Mouse (Mus musculus) liver, embryonic 11.5 days (tissue): ENCODE results near the gene Olfr1100. TPM values are rescaled to one million over a fixed set of nuclear protein-coding genes. Genes with fewer than 3 reads are reported as not detected.

Experiments used
- ATAC-seq: fragments of 200-750 bp; cut with Nextera tagmentation; replicated peaks from 2 replicates; pipeline ENCODE4 v1.8.0; 2017; ENCODE audit warnings: moderate number of reproducible peaks, mild to moderate bottlenecking, moderate TSS enrichment, moderate library complexity; ENCODE audit not compliant: low FRiP score
- DNase-seq: peaks from one replicate; pipeline ENCODE4 v3.0.0-alpha.2; 2017; ENCODE audit warnings: low spot score
- H3K27ac ChIP-seq: fragments of 300-500 bp; sonication (generic); 2 replicates; pipeline ENCODE4 v1.5.1; 2014; ENCODE audit warnings: mild to moderate bottlenecking, low read depth, low read length, control low read depth
- H3K27me3 ChIP-seq: fragments of 300-500 bp; sonication (generic); replicated peaks from 2 replicates; pipeline ENCODE4 v1.6.1; 2014; ENCODE audit warnings: low read length, mixed read lengths; ENCODE audit not compliant: control insufficient read depth, insufficient read depth
- H3K36me3 ChIP-seq: fragments of 300-500 bp; sonication (generic); 2 replicates; pipeline ENCODE4 v1.6.1; 2014; ENCODE audit warnings: mild to moderate bottlenecking, low read length, moderate library complexity, mixed read lengths; ENCODE audit not compliant: control insufficient read depth, insufficient read depth
- H3K4me1 ChIP-seq: fragments of 300-500 bp; sonication (generic); replicated peaks from 2 replicates; pipeline ENCODE4 v1.6.1; 2014; ENCODE audit warnings: low read length, mixed read lengths; ENCODE audit not compliant: control insufficient read depth, insufficient read depth
- H3K4me2 ChIP-seq: fragments of 300-500 bp; sonication (generic); 2 replicates; pipeline ENCODE4 v1.6.1; 2014; ENCODE audit warnings: mild to moderate bottlenecking, control low read depth, moderate library complexity
- H3K4me3 ChIP-seq: fragments of 300-500 bp; sonication (generic); 2 replicates; pipeline ENCODE4 v1.5.1; 2014; ENCODE audit warnings: low read depth, low read length, control low read depth
- H3K9ac ChIP-seq: fragments of 300-500 bp; sonication (generic); 2 replicates; pipeline ENCODE4 v1.6.1; 2014; ENCODE audit warnings: low read depth, low read length, control low read depth
- H3K9me3 ChIP-seq: fragments of 300-500 bp; sonication (generic); 2 replicates; pipeline ENCODE4 v1.6.1; 2016; ENCODE audit warnings: low read length, inconsistent platforms, mixed read lengths; ENCODE audit not compliant: control insufficient read depth
- WGBS: fragments of 180-500 bp; shearing (Covaris S2); extraction: QIAGEN DNeasy Blood & Tissue Kit; methylation state at CpG from one replicate; pipeline ENCODE4 v1.1.7; 2014; 5-methylcytosine and 5-hydroxymethylcytosine counted together
- polyA plus RNA-seq: library from polyadenylated mRNA; unstranded; fragments of >200 nt; fragmentation: Nextera tagmentation; extraction: Ambion mirVana; gene quantifications from 2 replicates; pipeline ENCODE4 v1.2.1, GENCODE M21; 2014

Olfr1100 gene
- not detected in 2 replicates for polyA plus RNA-seq

GRCm38 (mm10) chr2:86979854-86980253 lies at the start of gene Olfr1100:
Olfr1100 (minus strand) TSS chr2:86979954.
- no peak for ATAC-seq
- H3K4me2 ChIP-seq: no peak within 1 kb of the TSS
- WGBS: 78% methylated on average over 3 of the region's 3 CpGs

GRCm38 (mm10) chr2:87026980-87027379 lies 47.2 kb upstream of the Olfr1100 start, which contains the start of gene Olfr1104:
Olfr1104 (minus strand) TSS chr2:87027080.
- Histone ChIP-seq H3K36me3 (no peaks in the 10 kb centered on the region), H3K27ac (no peak within 1 kb of the TSS), H3K27me3 (no peaks in the 10 kb centered on the region), H3K4me3 (no peak within 1 kb of the TSS), H3K4me1 (no peaks in the 10 kb centered on the region), H3K9me3 (no peaks in the 10 kb centered on the region), H3K4me2 (no peak within 1 kb of the TSS), H3K9ac (no peak within 1 kb of the TSS)
- WGBS: 74% methylated on average over 1 of the region's 1 CpGs
- no peak for DNase-seq
- no peak for ATAC-seq

More at GRCm38 (mm10) chr2:86979854-86980253, at the start of gene Olfr1100:
- DNase-seq: no peak
- Histone ChIP-seq H3K4me3 (no peak within 1 kb of the TSS), H3K27ac (no peak within 1 kb of the TSS), H3K36me3 (no peaks in the 10 kb centered on the region), H3K4me1 (no peaks in the 10 kb centered on the region), H3K27me3 (no peaks in the 10 kb centered on the region), H3K9me3 (no peaks in the 10 kb centered on the region), H3K9ac (no peak within 1 kb of the TSS)

- no peak for ATAC-seq
Measured at GRCm38 (mm10) chr2:86998098-86998497, 18.3 kb upstream of the Olfr1100 start, which contains the start of gene Olfr1102. Olfr1102 (plus strand) TSS chr2:86998398.

GRCm38 (mm10) chr2:86991121-86991520 lies 11.4 kb upstream of the Olfr1100 start, which contains the start of gene Olfr1101:
Olfr1101 (minus strand) TSS chr2:86991221.
- Histone ChIP-seq H3K27ac (no peak within 1 kb of the TSS), H3K4me1 (no peaks in the 10 kb centered on the region), H3K36me3 (no peaks in the 10 kb centered on the region), H3K27me3 (no peaks in the 10 kb centered on the region), H3K9me3 (no peaks in the 10 kb centered on the region), H3K9ac (no peak within 1 kb of the TSS), H3K4me3 (no peak within 1 kb of the TSS), H3K4me2 (no peak within 1 kb of the TSS)
- ATAC-seq (no peak), DNase-seq (no peak)
- 73% methylated on average over 3 of the region's 3 CpGs for WGBS

More at GRCm38 (mm10) chr2:86998098-86998497, 18.3 kb upstream of the Olfr1100 start, which contains the start of gene Olfr1102:
- no peak for DNase-seq
- Histone ChIP-seq H3K4me2 (no peak within 1 kb of the TSS), H3K9me3 (no peaks in the 10 kb centered on the region), H3K4me3 (no peak within 1 kb of the TSS), H3K9ac (no peak within 1 kb of the TSS), H3K36me3 (no peaks in the 10 kb centered on the region), H3K27ac (no peak within 1 kb of the TSS), H3K4me1 (no peaks in the 10 kb centered on the region), H3K27me3 (no peaks in the 10 kb centered on the region)

- no peak within 1 kb of the TSS for H3K27ac ChIP-seq
- no peaks in the 10 kb centered on the region for H3K36me3 ChIP-seq
- 75% methylated on average over 1 of the region's 1 CpGs for WGBS
- DNase-seq: no peak
- no peak within 1 kb of the TSS for H3K9ac ChIP-seq
- no peak within 1 kb of the TSS for H3K4me3 ChIP-seq
- H3K4me1 ChIP-seq: no peaks in the 10 kb centered on the region
- H3K27me3 ChIP-seq: no peaks in the 10 kb centered on the region
- H3K4me2 ChIP-seq: no peak within 1 kb of the TSS
- no peak for ATAC-seq
- no peaks in the 10 kb centered on the region for H3K9me3 ChIP-seq
Measured at GRCm38 (mm10) chr2:86960593-86960992, 19.2 kb downstream of the Olfr1100 start, which contains the start of gene Olfr1099. Olfr1099 (minus strand) TSS chr2:86960693.

- Histone ChIP-seq H3K4me2 (no peak overlapping the region), H3K27me3 (no peaks in the 10 kb centered on the region), H3K4me1 (no peaks in the 10 kb centered on the region), H3K36me3 (no peaks in the 10 kb centered on the region), H3K4me3 (no peak overlapping the region), H3K27ac (no peak overlapping the region), H3K9me3 (no peaks in the 10 kb centered on the region), H3K9ac (no peak overlapping the region)
- DNase-seq: no peak
- no peak for ATAC-seq
Measured at GRCm38 (mm10) chr2:86926557-86926956, 53.2 kb downstream of the Olfr1100 start.

Other genes with a start within 250 kb of the Olfr1100 start
- not detected in 2 replicates for gene Olfr1089, start 246.3 kb downstream of the Olfr1100 start, polyA plus RNA-seq
- not detected in 2 replicates for gene Olfr1090, start 221.0 kb downstream of the Olfr1100 start, polyA plus RNA-seq
- not detected in 2 replicates for gene Olfr1093, start 197.5 kb downstream of the Olfr1100 start, polyA plus RNA-seq
- gene Olfr141, start 169.9 kb downstream of the Olfr1100 start, polyA plus RNA-seq: not detected in 2 replicates
- not detected in 2 replicates for gene Olfr1094, start 155.3 kb downstream of the Olfr1100 start, polyA plus RNA-seq
- not detected in 2 replicates for gene Olfr1095, start 128.3 kb downstream of the Olfr1100 start, polyA plus RNA-seq
- not detected in 2 replicates for gene Gm13723, start 105.2 kb downstream of the Olfr1100 start, polyA plus RNA-seq
- gene Olfr1097, start 87.7 kb downstream of the Olfr1100 start, polyA plus RNA-seq: not detected in 2 replicates
- gene Olfr1098, start 55.4 kb downstream of the Olfr1100 start, polyA plus RNA-seq: not detected in 2 replicates
- gene Olfr1099, start 19.3 kb downstream of the Olfr1100 start, polyA plus RNA-seq: not detected in 2 replicates
- gene Olfr1101, start 11.3 kb upstream of the Olfr1100 start, polyA plus RNA-seq: not detected in 2 replicates
- not detected in 2 replicates for gene Olfr1102, start 18.4 kb upstream of the Olfr1100 start, polyA plus RNA-seq
- not detected in 2 replicates for gene Olfr1104, start 47.1 kb upstream of the Olfr1100 start, polyA plus RNA-seq
- gene Olfr1105, start 56.6 kb upstream of the Olfr1100 start, polyA plus RNA-seq: not detected in 2 replicates
- not detected in 2 replicates for gene Olfr1106, start 72.3 kb upstream of the Olfr1100 start, polyA plus RNA-seq
- gene Olfr1107, start 95.9 kb upstream of the Olfr1100 start, polyA plus RNA-seq: not detected in 2 replicates
- gene Olfr1109, start 116.1 kb upstream of the Olfr1100 start, polyA plus RNA-seq: not detected in 2 replicates
- gene Olfr259, start 134.6 kb upstream of the Olfr1100 start, polyA plus RNA-seq: not detected in 2 replicates
- gene Olfr1110, start 160.3 kb upstream of the Olfr1100 start, polyA plus RNA-seq: not detected in 2 replicates
- gene Olfr1111, start 172.7 kb upstream of the Olfr1100 start, polyA plus RNA-seq: not detected in 2 replicates
- gene Olfr1112, start 207.8 kb upstream of the Olfr1100 start, polyA plus RNA-seq: not detected in 2 replicates
- not detected in 2 replicates for gene Olfr1113, start 229.0 kb upstream of the Olfr1100 start, polyA plus RNA-seq